Mouse (Mus musculus) heart, postnatal 10 days (tissue): ENCODE results near the gene Lmna. TPM values are rescaled to one million over a fixed set of nuclear protein-coding genes. Genes with fewer than 3 reads are reported as not detected.

Experiments used
- DNase-seq, 2 experiments: peaks; one replicate each; pipeline ENCODE4 v3.0.0; 2021
- intact Hi-C: fragments of 180-260 bp; cut with DNase I; formaldehyde crosslinking; loops from one replicate; pipeline ENCODE4 v1.15.1; 2025
- total RNA-seq, 2 experiments: library from RNA; stranded (reverse); gene quantifications; 2 replicates each; pipeline ENCODE4 v1.2.3; 2021

Gene Lmna
- total RNA-seq, 2 experiments from 2014 or later = 164 to 173 TPM

- intact Hi-C loops = no loop called here
- peak; percentile 94 to 95 for DNase-seq
Observed at GRCm38 (mm10) chr3:88502641-88503504, 6.9 kb downstream of the Lmna start.

- DNase-seq = peak; percentile 52 to 69
- intact Hi-C loops = no loop called here
Observed at GRCm38 (mm10) chr3:88502031-88502571, 7.7 kb downstream of the Lmna start.

GRCm38 (mm10) chr3:88501366-88502030 is 8.3 kb downstream of the Lmna start:
- intact Hi-C loops = no loop called here
- peak in 1 of 2 experiments; percentile 35 for DNase-seq

GRCm38 (mm10) chr3:88500655-88501365 is 8.9 kb downstream of the Lmna start:
- intact Hi-C loops = no loop called here
- no peak for DNase-seq

GRCm38 (mm10) chr3:88500087-88500486 is 9.7 kb downstream of the Lmna start:
- intact Hi-C loops = no loop called here
- DNase-seq = no peak

GRCm38 (mm10) chr3:88499580-88499979 is 10.2 kb downstream of the Lmna start:
- intact Hi-C loops = no loop called here
- no peak for DNase-seq

- peak; percentile 45 to 60 for DNase-seq
- intact Hi-C loops = no loop called here
Observed at GRCm38 (mm10) chr3:88495741-88496415, 13.9 kb downstream of the Lmna start.

GRCm38 (mm10) chr3:88494836-88495628 is 14.7 kb downstream of the Lmna start:
- intact Hi-C loops = no loop called here
- peak; percentile 78 to 86 for DNase-seq

- intact Hi-C loops = no loop called here
Observed at GRCm38 (mm10) chr3:88493706-88494582, 15.8 kb downstream of the Lmna start.

GRCm38 (mm10) chr3:88487396-88487795 is 22.4 kb downstream of the Lmna start:
- intact Hi-C loops = no loop called here
- DNase-seq = no peak

More at GRCm38 (mm10) chr3:88493706-88494582, 15.8 kb downstream of the Lmna start:
- DNase-seq = peak; percentile 20 to 35

GRCm38 (mm10) chr3:88486887-88487286 is 22.9 kb downstream of the Lmna start:
- no peak for DNase-seq
- intact Hi-C loops = no loop called here

- DNase-seq = no peak
- intact Hi-C loops = no loop called here
Observed at GRCm38 (mm10) chr3:88486043-88486442, 23.7 kb downstream of the Lmna start.

- intact Hi-C loops = loop anchor here (1.0 kb wide), 1 partner anchor 42 kb away; no protein-coding TSS in a partner anchor
- no peak for DNase-seq
Observed at GRCm38 (mm10) chr3:88484597-88485316, 25.0 kb downstream of the Lmna start.

GRCm38 (mm10) chr3:88483621-88484020 is 26.1 kb downstream of the Lmna start:
- peak; percentile 77 to 84 for DNase-seq
- intact Hi-C loops = loop anchor here (1.0 kb wide), 1 partner anchor 39 kb away; no protein-coding TSS in a partner anchor

- intact Hi-C loops = loop anchor here (1.0 kb wide), 1 partner anchor 39 kb away; no protein-coding TSS in a partner anchor
- no peak for DNase-seq
Observed at GRCm38 (mm10) chr3:88483141-88483540, 26.6 kb downstream of the Lmna start.

- intact Hi-C loops = no loop called here
- DNase-seq = no peak
Observed at GRCm38 (mm10) chr3:88482336-88482735, 27.4 kb downstream of the Lmna start.

GRCm38 (mm10) chr3:88481372-88482040 is 28.2 kb downstream of the Lmna start:
- intact Hi-C loops = no loop called here
- no peak for DNase-seq
